Mouse (Mus musculus) megakaryocyte, embryonic 14.5 days (primary cell): ENCODE data around the gene Kcna10.

ENCODE experiments used
- FLI1 ChIP-seq: IDR thresholded peaks from 2 replicates; pipeline ENCODE4 v1.6.1; 2012; ENCODE audit warnings: low read length, inconsistent platforms, mixed read lengths
- GATA1 ChIP-seq: IDR thresholded peaks from 3 replicates; pipeline ENCODE4 v1.6.1; 2012; ENCODE audit warnings: mixed read lengths, low read length, inconsistent platforms, borderline replicate concordance

- TF ChIP-seq GATA1, result no peak
- TF ChIP-seq FLI1, result no peak
Measured at GRCm38 (mm10) chr3:107204413-107204812, 21.6 kb downstream of the Kcna10 start.
